Mouse (Mus musculus): ENCODE measurements at regions not wholly inside any gene's neighbourhood (a gene's known extent, or its start where the extent isn't known, plus 50 kb on each side); places are given as distances from the start of the nearest gene placed in this dataset.

DNA sequence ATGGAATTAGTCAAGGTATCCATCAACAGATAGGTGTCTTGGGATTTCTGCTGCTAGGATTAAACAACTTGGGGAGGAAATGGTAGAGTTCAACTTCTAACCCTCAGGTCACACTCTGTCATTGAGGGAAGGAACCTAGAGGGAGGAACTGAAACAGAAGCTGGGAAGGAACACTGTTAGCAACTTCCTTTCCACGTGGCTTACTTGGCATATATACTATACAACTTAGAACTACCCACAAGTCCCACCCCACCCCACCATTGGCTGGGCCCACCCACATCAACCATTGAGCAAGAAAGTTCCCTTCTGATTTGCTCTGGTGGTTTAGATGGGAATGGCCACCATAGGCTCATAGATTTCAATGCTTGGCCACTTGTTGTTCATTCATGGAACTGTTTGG lies 251.8 kb upstream of the Arid1b start:
- Histone ChIP-seq H3K27ac (ENCODE audit: low read length) (no peak overlapping the region), H3K4me3 (replicated peaks; ENCODE audit: low read length) (no peak overlapping the region), H3K9me3 (ENCODE audit: control insufficient read depth, low read length) (no peaks in the 10 kb centered on the region), H3K27me3 (replicated peaks; ENCODE audit: control insufficient read depth, insufficient read depth, low read length) (no peaks in the 10 kb centered on the region), H3K4me2 (ENCODE audit: low read length) (no peak overlapping the region), H3K36me3 (ENCODE audit: control insufficient read depth, insufficient read depth) (no peaks in the 10 kb centered on the region), H3K4me1 (replicated peaks; ENCODE audit: control insufficient read depth, insufficient read depth, low read length) (peaks cover 3% of the 10 kb centered on the region), H3K9ac (replicated peaks; ENCODE audit: low read depth, low read length) (no peak overlapping the region)
- ATAC-seq: no peak
- 84% methylated on average over 1 of the region's 1 CpGs for WGBS

DNA sequence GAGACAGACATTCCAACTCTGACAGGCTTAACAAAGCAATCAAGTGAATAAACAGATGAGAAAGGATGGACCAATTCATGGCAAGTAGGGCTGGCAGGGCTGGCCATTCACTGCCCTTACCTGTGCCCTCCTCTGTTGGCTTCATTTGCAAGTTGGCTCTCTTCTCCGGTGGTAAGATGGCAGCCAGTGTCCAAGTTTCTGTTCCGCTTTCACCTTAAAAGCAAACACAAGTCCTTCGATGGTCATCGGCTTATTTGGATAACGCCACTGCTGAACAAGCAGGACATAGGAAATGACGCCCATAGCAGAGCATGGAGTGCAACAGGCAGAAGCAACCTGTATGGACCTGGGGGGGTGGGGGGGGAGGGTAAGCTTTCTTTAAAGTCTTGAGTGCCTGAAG lies 231.2 kb upstream of the Arid1b start:
- no peak for ATAC-seq
- H3K9me3 ChIP-seq (ENCODE audit: control insufficient read depth, low read length): no peaks in the 10 kb centered on the region
- H3K4me1 ChIP-seq (replicated peaks; ENCODE audit: control insufficient read depth, insufficient read depth, low read length): no peaks in the 10 kb centered on the region
- no peak overlapping the region for H3K4me2 ChIP-seq (ENCODE audit: low read length)
- no peaks in the 10 kb centered on the region for H3K27me3 ChIP-seq (replicated peaks; ENCODE audit: control insufficient read depth, insufficient read depth, low read length)
- no peak overlapping the region for H3K9ac ChIP-seq (replicated peaks; ENCODE audit: low read depth, low read length)
- H3K27ac ChIP-seq (ENCODE audit: low read length): no peak overlapping the region
- no peak overlapping the region for H3K4me3 ChIP-seq (replicated peaks; ENCODE audit: low read length)
- H3K36me3 ChIP-seq (ENCODE audit: control insufficient read depth, insufficient read depth): no peaks in the 10 kb centered on the region
- 93% methylated on average over 6 of the region's 6 CpGs for WGBS

DNA sequence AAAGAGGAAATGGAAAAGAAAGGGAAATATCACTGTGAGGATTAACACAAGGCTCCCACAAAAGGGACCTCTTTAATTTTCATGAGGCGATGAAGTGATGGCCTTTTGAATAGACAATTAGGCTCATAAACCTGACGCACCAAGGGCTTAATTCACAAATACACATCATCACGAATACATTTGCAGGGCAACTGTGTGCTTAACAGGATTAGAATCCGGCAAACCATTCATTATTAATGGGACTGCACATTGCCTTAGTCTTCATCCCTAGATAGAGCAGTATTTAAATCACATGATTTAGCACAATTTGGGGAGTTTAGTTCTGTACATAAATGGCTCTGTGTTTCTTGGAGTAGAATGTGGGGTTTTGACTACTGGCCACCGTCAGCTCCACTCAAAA lies 228.4 kb upstream of the Arid1b start:
- Histone ChIP-seq H3K9ac (replicated peaks; ENCODE audit: low read depth, low read length) (no peak overlapping the region), H3K27ac (ENCODE audit: low read length) (no peak overlapping the region), H3K4me2 (ENCODE audit: low read length) (no peak overlapping the region), H3K4me3 (replicated peaks; ENCODE audit: low read length) (no peak overlapping the region), H3K4me1 (replicated peaks; ENCODE audit: control insufficient read depth, insufficient read depth, low read length) (no peaks in the 10 kb centered on the region), H3K36me3 (ENCODE audit: control insufficient read depth, insufficient read depth) (no peaks in the 10 kb centered on the region), H3K9me3 (ENCODE audit: control insufficient read depth, low read length) (no peaks in the 10 kb centered on the region), H3K27me3 (replicated peaks; ENCODE audit: control insufficient read depth, insufficient read depth, low read length) (no peaks in the 10 kb centered on the region)
- 16% methylated on average over 5 of the region's 5 CpGs for WGBS
- no peak for ATAC-seq

DNA sequence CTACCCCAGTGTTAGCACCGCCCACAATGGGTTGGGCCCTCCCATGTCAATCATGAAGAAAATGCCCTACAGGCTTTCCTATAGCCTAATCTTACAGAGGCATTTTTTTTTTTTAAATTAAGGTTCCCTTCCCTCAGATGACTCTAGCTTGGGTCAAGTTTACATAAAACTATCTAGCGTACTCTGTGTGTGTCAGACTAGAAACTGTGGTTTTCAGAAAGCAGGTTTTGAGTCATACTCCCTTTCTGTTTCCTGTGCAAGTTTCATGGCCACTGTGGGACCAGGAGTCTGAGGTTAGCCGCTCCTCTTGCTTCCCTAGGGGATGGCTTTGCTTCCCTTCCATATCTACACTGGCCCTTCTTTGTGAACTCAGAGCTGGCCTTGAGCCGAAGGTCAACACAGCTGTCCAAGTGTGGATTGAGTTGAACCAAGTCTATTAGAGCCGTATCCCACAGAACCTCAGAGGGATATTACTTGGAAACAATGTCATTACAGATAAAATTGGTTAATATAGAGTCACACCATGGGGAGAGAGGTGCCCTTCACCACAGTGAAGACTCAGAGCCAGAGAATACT lies 226.1 kb upstream of the Arid1b start:
- Histone ChIP-seq H3K27ac (ENCODE audit: low read length) (no peak overlapping the region), H3K27me3 (replicated peaks; ENCODE audit: control insufficient read depth, insufficient read depth, low read length) (no peaks in the 10 kb centered on the region), H3K9ac (replicated peaks; ENCODE audit: low read depth, low read length) (no peak overlapping the region), H3K4me3 (replicated peaks; ENCODE audit: low read length) (no peak overlapping the region), H3K36me3 (ENCODE audit: control insufficient read depth, insufficient read depth) (no peaks in the 10 kb centered on the region), H3K9me3 (ENCODE audit: control insufficient read depth, low read length) (no peaks in the 10 kb centered on the region), H3K4me1 (replicated peaks; ENCODE audit: control insufficient read depth, insufficient read depth, low read length) (no peaks in the 10 kb centered on the region), H3K4me2 (ENCODE audit: low read length) (no peak overlapping the region)
- WGBS: 93% methylated on average over 5 of the region's 5 CpGs
- no peak for ATAC-seq

DNA sequence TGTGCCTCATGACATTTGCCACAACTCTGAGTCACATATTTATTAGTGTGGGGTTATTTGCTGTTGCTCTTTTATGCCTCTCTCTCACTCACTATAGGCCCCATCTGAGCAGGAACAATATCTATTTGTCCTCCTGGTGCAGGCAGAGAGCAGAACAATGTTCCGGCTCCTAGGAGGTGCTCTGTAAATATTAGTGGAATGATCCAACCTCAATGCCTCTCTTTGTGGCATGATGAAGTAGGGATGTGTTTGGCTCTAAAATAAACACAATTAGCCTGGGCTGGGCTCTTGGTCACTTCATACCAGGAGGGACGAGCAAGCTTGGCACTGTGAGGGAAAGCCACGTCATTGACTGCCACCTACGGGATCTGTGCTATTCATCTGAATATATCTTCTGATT lies 224.8 kb upstream of the Arid1b start:
- no peak overlapping the region for H3K9ac ChIP-seq (replicated peaks; ENCODE audit: low read depth, low read length)
- no peaks in the 10 kb centered on the region for H3K4me1 ChIP-seq (replicated peaks; ENCODE audit: control insufficient read depth, insufficient read depth, low read length)
- no peak overlapping the region for H3K4me3 ChIP-seq (replicated peaks; ENCODE audit: low read length)
- no peaks in the 10 kb centered on the region for H3K36me3 ChIP-seq (ENCODE audit: control insufficient read depth, insufficient read depth)
- no peak for ATAC-seq
- no peaks in the 10 kb centered on the region for H3K9me3 ChIP-seq (ENCODE audit: control insufficient read depth, low read length)
- no peaks in the 10 kb centered on the region for H3K27me3 ChIP-seq (replicated peaks; ENCODE audit: control insufficient read depth, insufficient read depth, low read length)
- no peak overlapping the region for H3K27ac ChIP-seq (ENCODE audit: low read length)
- 55% methylated on average over 4 of the region's 4 CpGs for WGBS
- no peak overlapping the region for H3K4me2 ChIP-seq (ENCODE audit: low read length)

DNA sequence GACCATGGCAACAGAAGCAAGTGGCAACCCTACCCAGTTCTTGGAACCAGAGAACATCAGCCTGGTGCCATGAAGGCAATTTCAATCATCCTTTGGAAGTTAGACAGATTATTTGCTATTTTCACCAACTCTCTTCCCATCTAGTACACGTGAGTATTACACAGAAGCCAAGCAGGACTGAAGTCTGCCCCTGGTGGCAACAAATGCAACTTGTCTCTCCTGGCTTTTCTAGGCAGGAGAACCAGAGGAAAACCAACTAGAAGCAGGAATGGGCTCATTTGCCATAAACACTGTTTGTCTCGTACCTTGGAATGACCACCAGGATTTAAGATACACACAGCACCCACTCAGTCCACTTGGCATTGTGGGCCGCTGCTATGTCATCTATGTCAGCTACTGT lies 224.1 kb upstream of the Arid1b start:
- H3K9me3 ChIP-seq (ENCODE audit: control insufficient read depth, low read length): no peaks in the 10 kb centered on the region
- no peaks in the 10 kb centered on the region for H3K4me1 ChIP-seq (replicated peaks; ENCODE audit: control insufficient read depth, insufficient read depth, low read length)
- no peak overlapping the region for H3K4me3 ChIP-seq (replicated peaks; ENCODE audit: low read length)
- whole genome bisulfite sequencing: 81% methylated on average over 3 of the region's 3 CpGs
- H3K9ac ChIP-seq (replicated peaks; ENCODE audit: low read depth, low read length): no peak overlapping the region
- H3K4me2 ChIP-seq (ENCODE audit: low read length): no peak overlapping the region
- no peak for ATAC-seq
- H3K36me3 ChIP-seq (ENCODE audit: control insufficient read depth, insufficient read depth): no peaks in the 10 kb centered on the region
- H3K27me3 ChIP-seq (replicated peaks; ENCODE audit: control insufficient read depth, insufficient read depth, low read length): no peaks in the 10 kb centered on the region
- no peak overlapping the region for H3K27ac ChIP-seq (ENCODE audit: low read length)

DNA sequence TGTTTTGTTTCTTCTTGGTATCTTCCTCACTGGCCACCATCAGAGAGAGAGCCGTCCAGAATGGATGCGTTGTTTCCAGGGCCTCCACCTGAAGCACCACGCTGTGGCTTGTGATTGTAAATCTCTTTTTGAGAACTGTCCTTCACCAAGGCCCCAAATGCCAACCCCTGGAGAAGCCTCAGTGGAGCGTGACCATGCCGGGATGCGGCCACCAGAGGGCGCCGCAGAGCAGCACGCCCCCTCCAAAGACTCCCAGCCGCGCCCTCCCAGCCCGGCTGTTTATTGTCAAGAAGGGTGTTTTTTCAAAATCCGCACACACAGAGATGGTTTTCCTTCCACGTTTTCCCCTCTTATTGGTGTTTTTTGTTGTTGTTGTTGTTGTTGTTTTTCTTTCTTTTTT lies 216.0 kb upstream of the Arid1b start:
- no peaks in the 10 kb centered on the region for H3K36me3 ChIP-seq (ENCODE audit: control insufficient read depth, insufficient read depth)
- under 1% methylated on average over 14 of the region's 14 CpGs for WGBS
- H3K27me3 ChIP-seq (replicated peaks; ENCODE audit: control insufficient read depth, insufficient read depth, low read length): no peaks in the 10 kb centered on the region
- H3K4me1 ChIP-seq (replicated peaks; ENCODE audit: control insufficient read depth, insufficient read depth, low read length): no peaks in the 10 kb centered on the region
- no peaks in the 10 kb centered on the region for H3K9me3 ChIP-seq (ENCODE audit: control insufficient read depth, low read length)
- H3K4me2 ChIP-seq (ENCODE audit: low read length): no peak overlapping the region
- no peak overlapping the region for H3K4me3 ChIP-seq (replicated peaks; ENCODE audit: low read length)
- ATAC-seq: peak; percentile 81
- no peak overlapping the region for H3K9ac ChIP-seq (replicated peaks; ENCODE audit: low read depth, low read length)
- H3K27ac ChIP-seq (ENCODE audit: low read length): no peak overlapping the region

DNA sequence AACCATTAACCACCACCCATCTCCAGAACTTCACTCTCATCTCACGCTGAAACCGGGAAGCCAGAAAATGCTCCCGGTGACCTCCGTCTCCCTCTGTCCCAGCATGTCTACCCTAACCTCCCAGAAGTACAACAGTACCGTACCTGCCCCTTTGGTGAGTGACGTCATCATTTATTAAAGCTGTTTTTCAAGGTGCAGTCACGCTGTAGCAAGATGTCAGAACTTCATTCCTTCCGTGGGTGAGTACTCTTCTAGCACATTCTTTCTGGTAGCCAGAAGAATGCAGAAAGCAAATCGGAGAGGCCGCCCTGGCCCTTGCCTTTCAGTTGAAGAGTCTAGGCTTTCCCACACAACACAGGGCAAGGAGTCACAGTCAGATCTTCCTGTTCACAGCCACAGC lies 215.1 kb upstream of the Arid1b start:
- ATAC-seq: no peak
- no peak overlapping the region for H3K9ac ChIP-seq (replicated peaks; ENCODE audit: low read depth, low read length)
- H3K36me3 ChIP-seq (ENCODE audit: control insufficient read depth, insufficient read depth): no peaks in the 10 kb centered on the region
- H3K4me3 ChIP-seq (replicated peaks; ENCODE audit: low read length): no peak overlapping the region
- H3K4me2 ChIP-seq (ENCODE audit: low read length): no peak overlapping the region
- no peaks in the 10 kb centered on the region for H3K27me3 ChIP-seq (replicated peaks; ENCODE audit: control insufficient read depth, insufficient read depth, low read length)
- no peaks in the 10 kb centered on the region for H3K9me3 ChIP-seq (ENCODE audit: control insufficient read depth, low read length)
- H3K4me1 ChIP-seq (replicated peaks; ENCODE audit: control insufficient read depth, insufficient read depth, low read length): no peaks in the 10 kb centered on the region
- WGBS: 94% methylated on average over 10 of the region's 10 CpGs
- no peak overlapping the region for H3K27ac ChIP-seq (ENCODE audit: low read length)

DNA sequence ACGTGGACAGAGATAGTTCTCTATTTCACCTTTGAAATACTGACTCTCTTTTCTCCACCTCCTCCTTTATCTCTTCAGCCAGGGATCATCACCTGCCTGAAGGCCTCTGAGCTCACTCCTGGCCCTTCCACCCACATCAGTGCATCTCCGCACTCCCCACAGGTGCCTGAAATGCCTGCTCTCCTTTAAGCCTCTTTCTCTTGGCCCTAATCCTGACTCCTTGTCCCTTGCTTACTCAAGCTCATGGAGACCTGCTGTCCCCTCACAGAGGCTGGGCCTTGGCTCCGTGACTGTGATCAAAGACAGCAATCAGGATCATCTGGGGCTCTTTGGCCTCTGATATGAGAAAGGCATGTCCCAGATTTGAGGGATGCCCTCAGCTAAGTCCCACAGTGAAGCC lies 212.5 kb upstream of the Arid1b start:
- WGBS: 96% methylated on average over 3 of the region's 3 CpGs
- no peaks in the 10 kb centered on the region for H3K4me1 ChIP-seq (replicated peaks; ENCODE audit: control insufficient read depth, insufficient read depth, low read length)
- H3K27me3 ChIP-seq (replicated peaks; ENCODE audit: control insufficient read depth, insufficient read depth, low read length): no peaks in the 10 kb centered on the region
- no peaks in the 10 kb centered on the region for H3K9me3 ChIP-seq (ENCODE audit: control insufficient read depth, low read length)
- no peak overlapping the region for H3K4me3 ChIP-seq (replicated peaks; ENCODE audit: low read length)
- H3K27ac ChIP-seq (ENCODE audit: low read length): no peak overlapping the region
- no peak overlapping the region for H3K4me2 ChIP-seq (ENCODE audit: low read length)
- H3K36me3 ChIP-seq (ENCODE audit: control insufficient read depth, insufficient read depth): no peaks in the 10 kb centered on the region
- no peak overlapping the region for H3K9ac ChIP-seq (replicated peaks; ENCODE audit: low read depth, low read length)
- ATAC-seq: no peak

DNA sequence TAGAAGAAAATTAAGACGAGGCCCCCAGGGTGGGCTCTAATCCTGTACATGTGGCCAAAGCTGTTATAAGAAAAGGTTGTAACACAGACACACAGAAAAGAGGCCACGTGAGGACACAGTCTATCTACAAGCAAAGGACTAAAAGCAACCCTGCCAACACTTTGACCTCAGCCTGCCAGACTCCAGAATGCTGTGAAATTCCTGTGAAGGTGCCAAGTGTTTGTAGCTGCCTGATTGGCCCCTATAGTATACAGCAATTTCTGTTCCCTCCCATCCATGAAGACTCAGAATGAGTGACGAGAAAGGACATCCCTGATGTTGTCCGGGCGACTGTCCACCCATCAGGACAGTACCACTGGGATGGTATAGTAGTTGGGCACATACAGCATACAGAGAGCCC lies 209.8 kb upstream of the Arid1b start:
- no peaks in the 10 kb centered on the region for H3K9me3 ChIP-seq (ENCODE audit: control insufficient read depth, low read length)
- no peaks in the 10 kb centered on the region for H3K27me3 ChIP-seq (replicated peaks; ENCODE audit: control insufficient read depth, insufficient read depth, low read length)
- no peak overlapping the region for H3K27ac ChIP-seq (ENCODE audit: low read length)
- ATAC-seq: no peak
- H3K4me2 ChIP-seq (ENCODE audit: low read length): no peak overlapping the region
- H3K9ac ChIP-seq (replicated peaks; ENCODE audit: low read depth, low read length): no peak overlapping the region
- 66% methylated on average over 5 of the region's 5 CpGs for WGBS
- H3K4me1 ChIP-seq (replicated peaks; ENCODE audit: control insufficient read depth, insufficient read depth, low read length): no peaks in the 10 kb centered on the region
- no peak overlapping the region for H3K4me3 ChIP-seq (replicated peaks; ENCODE audit: low read length)
- no peaks in the 10 kb centered on the region for H3K36me3 ChIP-seq (ENCODE audit: control insufficient read depth, insufficient read depth)

Measured in forebrain, embryonic 16.5 days (tissue).